Mouse (Mus musculus) hindbrain, embryonic 15.5 days (tissue): ENCODE measurements around the gene Adamts17. TPM values are rescaled to one million over a fixed set of nuclear protein-coding genes. Genes with fewer than 3 reads are reported as not detected.

Source experiments
- ATAC-seq: fragments of 200-750 bp; cut with Nextera tagmentation; 2 replicates; pipeline ENCODE4 v1.8.0; 2017; ENCODE audit warnings: low read depth, moderate number of reproducible peaks, moderate TSS enrichment; ENCODE audit not compliant: low FRiP score
- H3K27ac ChIP-seq: fragments of 300-500 bp; sonication (generic); replicated peaks from 2 replicates; pipeline ENCODE4 v1.5.1; 2015; ENCODE audit warnings: mild to moderate bottlenecking, inconsistent platforms
- H3K27me3 ChIP-seq: fragments of 300-500 bp; sonication (generic); 2 replicates; pipeline ENCODE4 v1.6.1; 2015; ENCODE audit warnings: control low read depth, inconsistent platforms
- H3K36me3 ChIP-seq: fragments of 300-500 bp; sonication (generic); 2 replicates; pipeline ENCODE4 v1.6.1; 2015; ENCODE audit warnings: control low read depth, inconsistent platforms
- H3K4me1 ChIP-seq: fragments of 300-500 bp; sonication (generic); replicated peaks from 2 replicates; pipeline ENCODE4 v1.6.1; 2015; ENCODE audit warnings: control low read depth, inconsistent platforms
- H3K4me2 ChIP-seq: fragments of 300-500 bp; sonication (generic); 2 replicates; pipeline ENCODE4 v1.6.1; 2015; ENCODE audit warnings: moderate library complexity, mild to moderate bottlenecking, inconsistent platforms
- H3K4me3 ChIP-seq: fragments of 300-500 bp; sonication (generic); 2 replicates; pipeline ENCODE4 v1.5.1; 2015; ENCODE audit warnings: mild to moderate bottlenecking, inconsistent platforms
- H3K9ac ChIP-seq: fragments of 300-500 bp; sonication (generic); 2 replicates; pipeline ENCODE4 v1.6.1; 2015; ENCODE audit warnings: inconsistent platforms
- H3K9me3 ChIP-seq: fragments of 300-500 bp; sonication (generic); 2 replicates; pipeline ENCODE4 v1.6.1; 2016; ENCODE audit warnings: control low read depth, inconsistent platforms
- WGBS: fragments of 180-500 bp; shearing (Covaris S2); methylation state at CpG from one replicate; pipeline ENCODE4 v1.1.7; 2015; 5-methylcytosine and 5-hydroxymethylcytosine counted together
- polyA plus RNA-seq: library from polyadenylated mRNA; unstranded; fragments of >200 nt; fragmentation: Nextera tagmentation; extraction: Ambion mirVana; gene quantifications from 2 replicates; pipeline ENCODE4 v1.2.1, GENCODE M21; 2015

The Adamts17 gene
- polyA plus RNA-seq, 1 experiment from 2014 or later, result 3.5 TPM

DNA sequence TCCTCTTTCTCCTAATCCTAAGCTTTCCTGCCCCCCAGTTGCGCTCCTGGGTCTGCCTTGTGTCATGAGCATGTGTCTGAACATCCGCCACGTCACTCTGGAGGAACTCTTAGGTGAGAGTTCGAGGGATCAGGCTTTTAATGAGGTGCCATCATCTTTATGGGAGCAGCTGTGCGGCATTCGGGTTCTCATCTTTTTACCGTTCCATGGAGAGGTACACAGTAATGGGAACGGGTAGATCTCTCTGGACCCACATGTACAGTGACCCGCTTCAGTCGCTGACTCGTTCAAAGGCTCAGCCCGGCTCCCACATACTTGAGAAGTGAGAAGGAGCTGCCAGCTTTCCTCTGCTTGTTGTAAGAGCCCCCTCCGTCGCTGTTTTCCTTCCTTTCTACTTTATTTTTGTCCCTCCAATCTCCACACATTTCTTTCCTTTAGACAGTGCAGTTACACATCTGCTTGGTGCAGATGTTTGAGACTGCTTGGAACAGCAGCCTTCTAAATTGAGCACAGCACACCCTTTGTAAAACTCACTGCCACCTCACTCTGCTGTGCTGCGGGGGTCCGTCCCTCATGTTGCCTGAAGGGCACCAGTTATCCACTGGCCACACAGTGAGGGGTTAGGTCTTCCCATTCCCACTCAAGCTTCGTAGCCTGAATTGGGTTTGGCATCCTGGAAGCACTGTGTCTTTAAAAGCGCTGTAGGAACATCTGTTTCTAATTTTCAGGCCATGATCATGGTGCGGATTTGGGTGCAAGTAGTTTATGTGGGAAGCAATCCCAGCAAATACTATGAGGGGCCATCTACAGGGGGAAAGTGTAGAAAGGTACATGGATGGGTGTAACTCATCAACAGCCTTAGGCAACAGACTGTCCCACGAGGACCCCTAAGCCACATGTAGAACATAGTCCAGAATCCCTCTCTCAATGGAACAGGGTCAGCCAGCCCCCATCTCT is 186.9 kb downstream of the Adamts17 start:
- H3K4me2 ChIP-seq, result no peak overlapping the region
- no peak for ATAC-seq
- no peak overlapping the region for H3K4me3 ChIP-seq
- H3K9me3 ChIP-seq, result no peaks in the 10 kb centered on the region
- H3K27me3 ChIP-seq, result no peaks in the 10 kb centered on the region
- 79% methylated on average over 20 of the region's 20 CpGs for WGBS
- no peak overlapping the region for H3K27ac ChIP-seq
- no peak overlapping the region for H3K9ac ChIP-seq
- no peaks in the 10 kb centered on the region for H3K36me3 ChIP-seq
- H3K4me1 ChIP-seq, result no peaks in the 10 kb centered on the region

DNA sequence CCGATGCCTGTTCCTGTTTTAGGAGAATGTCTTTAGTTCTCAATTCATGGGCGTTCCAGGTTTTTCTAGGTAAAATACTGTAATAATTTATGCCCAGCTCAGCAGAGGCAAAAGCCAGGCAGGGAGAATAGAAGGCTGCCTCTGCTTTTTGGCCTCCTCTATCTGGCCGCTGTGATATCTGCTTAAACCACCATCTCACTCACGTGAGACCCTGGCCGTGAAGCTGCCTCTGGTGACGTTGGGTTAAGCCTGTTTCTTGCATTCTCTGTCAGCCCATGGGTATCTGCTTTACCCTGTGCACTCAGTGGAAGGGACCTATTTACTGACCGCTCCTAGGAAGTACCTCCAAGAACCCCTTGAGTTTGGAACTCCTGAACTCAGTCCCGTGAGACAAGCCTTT is 187.7 kb downstream of the Adamts17 start:
- H3K9me3 ChIP-seq, result no peaks in the 10 kb centered on the region
- no peak overlapping the region for H3K9ac ChIP-seq
- H3K4me1 ChIP-seq, result no peaks in the 10 kb centered on the region
- WGBS, result 94% methylated on average over 8 of the region's 8 CpGs
- H3K4me3 ChIP-seq, result no peak overlapping the region
- H3K27me3 ChIP-seq, result no peaks in the 10 kb centered on the region
- H3K27ac ChIP-seq, result no peak overlapping the region
- no peak overlapping the region for H3K4me2 ChIP-seq
- H3K36me3 ChIP-seq, result no peaks in the 10 kb centered on the region
- ATAC-seq, result no peak

DNA sequence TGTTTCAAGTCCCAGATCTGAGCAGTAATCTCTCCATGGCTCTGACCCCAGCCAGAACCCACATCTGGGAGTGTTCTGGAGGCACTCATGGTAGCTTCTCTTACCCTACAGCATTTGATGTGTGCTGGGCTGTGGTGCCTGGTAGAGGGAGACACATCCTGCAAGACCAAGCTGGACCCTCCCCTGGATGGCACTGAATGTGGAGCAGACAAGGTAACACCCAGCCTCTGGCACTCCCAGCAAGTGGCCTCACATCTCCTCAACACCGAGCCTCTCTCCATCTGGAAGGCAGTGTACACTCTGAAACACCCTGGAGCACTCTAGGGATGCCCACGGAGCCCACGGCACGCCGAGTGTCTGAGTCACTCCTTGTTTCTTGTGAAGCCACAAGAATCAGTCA is 188.2 kb downstream of the Adamts17 start:
- ATAC-seq, result no peak
- no peak overlapping the region for H3K9ac ChIP-seq
- no peak overlapping the region for H3K4me2 ChIP-seq
- no peaks in the 10 kb centered on the region for H3K4me1 ChIP-seq
- no peaks in the 10 kb centered on the region for H3K9me3 ChIP-seq
- WGBS, result 97% methylated on average over 5 of the region's 5 CpGs
- no peak overlapping the region for H3K27ac ChIP-seq
- no peaks in the 10 kb centered on the region for H3K36me3 ChIP-seq
- no peak overlapping the region for H3K4me3 ChIP-seq
- H3K27me3 ChIP-seq, result no peaks in the 10 kb centered on the region

DNA sequence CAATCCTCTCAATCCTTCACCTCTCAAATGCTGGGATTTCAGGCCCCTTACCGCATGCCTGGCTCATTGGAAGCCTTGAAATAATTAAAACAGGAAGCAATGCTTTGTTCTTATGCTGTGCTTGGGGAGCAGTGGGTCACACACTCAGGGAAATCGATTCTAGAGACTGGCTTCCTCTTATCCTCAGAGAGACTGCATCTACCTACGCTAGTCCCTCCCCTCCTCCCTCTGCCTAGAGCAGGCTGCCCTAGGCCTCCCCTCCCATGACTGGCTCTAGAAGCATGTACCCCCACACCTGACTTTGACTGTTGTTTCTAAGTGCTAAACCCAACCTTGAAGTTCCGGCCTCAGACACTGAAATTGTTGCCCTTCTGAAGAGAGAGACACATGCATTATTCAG is 189.4 kb downstream of the Adamts17 start:
- H3K9ac ChIP-seq, result no peak overlapping the region
- no peak for ATAC-seq
- WGBS, result 85% methylated on average over 4 of the region's 4 CpGs

DNA sequence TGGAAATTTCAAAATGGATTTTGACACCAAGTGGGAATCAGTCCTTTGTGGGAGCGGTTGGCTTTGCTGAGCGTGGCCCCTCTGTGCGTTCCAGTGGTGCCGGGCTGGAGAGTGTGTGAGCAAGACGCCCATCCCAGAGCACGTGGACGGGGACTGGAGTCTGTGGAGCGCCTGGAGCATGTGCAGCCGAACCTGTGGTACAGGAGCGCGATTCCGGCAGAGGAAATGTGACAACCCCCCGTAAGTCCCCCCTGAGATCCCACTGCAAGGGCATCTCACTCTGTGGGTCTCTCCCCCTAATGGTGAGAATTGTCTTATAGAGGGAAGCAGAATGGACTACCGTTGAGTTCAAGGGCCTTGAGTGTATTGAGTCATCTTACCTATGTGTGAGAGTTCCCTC is 189.9 kb downstream of the Adamts17 start:
- 96% methylated on average over 14 of the region's 14 CpGs for WGBS
- Histone ChIP-seq H3K4me1 (no peaks in the 10 kb centered on the region), H3K27me3 (no peaks in the 10 kb centered on the region), H3K9ac (no peak overlapping the region), H3K9me3 (no peaks in the 10 kb centered on the region), H3K4me3 (no peak overlapping the region), H3K36me3 (no peaks in the 10 kb centered on the region), H3K27ac (no peak overlapping the region), H3K4me2 (no peak overlapping the region)
- ATAC-seq, result no peak

More for the DNA sequence above, 189.4 kb downstream of the Adamts17 start:
- no peak overlapping the region for H3K4me2 ChIP-seq
- H3K9me3 ChIP-seq, result no peaks in the 10 kb centered on the region
- H3K36me3 ChIP-seq, result no peaks in the 10 kb centered on the region
- H3K4me3 ChIP-seq, result no peak overlapping the region
- no peaks in the 10 kb centered on the region for H3K27me3 ChIP-seq
- no peak overlapping the region for H3K27ac ChIP-seq
- no peaks in the 10 kb centered on the region for H3K4me1 ChIP-seq

DNA sequence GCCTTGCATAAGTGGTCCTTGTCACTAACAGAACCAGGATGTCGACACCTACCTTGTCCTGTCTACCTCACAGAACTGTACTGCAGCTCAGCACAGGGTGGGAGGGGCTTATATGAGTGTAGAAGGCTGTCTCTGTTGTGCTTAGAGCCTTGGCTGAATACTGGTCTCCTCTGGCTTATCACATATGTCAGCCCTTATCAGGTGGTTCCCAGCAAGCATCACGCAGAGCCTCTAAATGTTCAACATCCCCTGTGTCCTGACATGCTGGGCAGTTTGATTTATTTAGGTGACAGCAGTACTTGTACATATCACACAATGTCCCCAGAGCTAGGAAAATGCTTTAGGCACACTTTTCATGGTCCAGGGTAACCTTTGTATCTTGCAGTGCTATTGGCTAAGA is 191.7 kb downstream of the Adamts17 start:
- Histone ChIP-seq H3K9me3 (no peaks in the 10 kb centered on the region), H3K4me1 (no peaks in the 10 kb centered on the region), H3K9ac (no peak overlapping the region), H3K27ac (no peak overlapping the region), H3K36me3 (no peaks in the 10 kb centered on the region), H3K27me3 (no peaks in the 10 kb centered on the region), H3K4me2 (no peak overlapping the region), H3K4me3 (no peak overlapping the region)
- no peak for ATAC-seq
- 81% methylated on average over 2 of the region's 2 CpGs for WGBS

DNA sequence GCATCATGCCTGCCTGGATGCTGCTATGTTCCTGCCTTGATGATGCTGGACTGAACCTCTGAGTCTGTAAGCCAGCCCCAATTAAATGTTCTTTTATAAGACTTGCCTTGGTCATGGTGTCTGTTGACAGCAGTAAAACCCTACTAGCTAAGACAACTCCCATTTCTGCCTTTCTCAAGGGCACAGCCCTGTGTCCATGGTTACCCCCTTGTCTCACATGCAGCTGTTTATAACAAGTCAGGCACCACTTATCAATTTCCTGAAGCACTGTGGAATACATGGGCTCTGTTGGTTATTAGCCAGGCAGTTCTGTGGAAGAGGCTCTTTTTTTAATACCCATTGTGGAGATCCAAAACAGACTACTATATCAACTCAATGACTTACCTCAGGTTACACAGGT is 193.1 kb downstream of the Adamts17 start:
- Histone ChIP-seq H3K4me2 (no peak overlapping the region), H3K36me3 (no peaks in the 10 kb centered on the region), H3K9ac (no peak overlapping the region), H3K27me3 (no peaks in the 10 kb centered on the region), H3K27ac (no peak overlapping the region), H3K4me3 (no peak overlapping the region), H3K9me3 (no peaks in the 10 kb centered on the region), H3K4me1 (no peaks in the 10 kb centered on the region)
- ATAC-seq, result no peak

DNA sequence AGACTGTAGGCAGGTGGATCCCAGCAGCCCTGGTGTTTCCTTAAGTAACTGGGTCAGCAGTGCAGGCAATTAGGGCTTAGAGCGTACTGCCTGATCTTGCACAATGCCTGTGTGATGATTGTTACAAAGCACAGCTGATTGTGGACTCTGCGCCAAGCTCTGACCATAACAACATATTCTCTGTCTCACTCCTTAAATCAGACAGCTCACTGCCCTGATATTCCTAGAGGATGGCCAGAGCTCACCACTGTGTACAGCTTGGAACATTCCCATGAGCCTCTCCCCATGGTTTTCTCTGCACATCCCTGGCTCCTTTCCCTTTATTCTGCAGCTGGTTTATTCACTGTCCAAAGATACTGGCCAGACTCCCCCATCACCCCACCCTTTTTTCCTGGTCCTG is 194.8 kb downstream of the Adamts17 start:
- Histone ChIP-seq H3K4me3 (no peak overlapping the region), H3K36me3 (no peaks in the 10 kb centered on the region), H3K27ac (no peak overlapping the region), H3K27me3 (no peaks in the 10 kb centered on the region), H3K9ac (no peak overlapping the region), H3K9me3 (no peaks in the 10 kb centered on the region), H3K4me2 (no peak overlapping the region), H3K4me1 (no peaks in the 10 kb centered on the region)
- 87% methylated on average over 2 of the region's 2 CpGs for WGBS
- ATAC-seq, result no peak

DNA sequence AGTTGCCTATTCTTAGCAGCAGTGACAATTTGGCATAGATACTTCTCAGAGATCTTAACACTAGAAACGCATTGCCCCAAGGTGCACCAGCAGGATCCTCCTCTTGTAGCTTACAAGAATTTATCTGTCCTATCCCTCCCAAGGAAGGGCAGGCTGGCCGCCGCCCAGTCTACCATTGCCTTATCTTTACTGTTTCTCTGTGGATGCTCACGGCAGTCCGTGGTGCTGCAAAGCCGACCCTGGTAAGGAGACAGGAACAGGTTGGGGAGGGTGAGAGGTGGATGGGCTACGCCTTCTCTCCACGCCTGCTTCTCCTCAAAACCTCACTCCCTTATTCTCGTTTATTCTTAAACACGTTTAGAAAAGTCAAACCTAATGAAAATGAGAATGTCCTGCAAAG is 195.7 kb downstream of the Adamts17 start:
- 92% methylated on average over 10 of the region's 10 CpGs for WGBS
- ATAC-seq, result no peak
- Histone ChIP-seq H3K4me2 (no peak overlapping the region), H3K27me3 (no peaks in the 10 kb centered on the region), H3K9me3 (no peaks in the 10 kb centered on the region), H3K27ac (no peak overlapping the region), H3K9ac (no peak overlapping the region), H3K4me1 (no peaks in the 10 kb centered on the region), H3K36me3 (no peaks in the 10 kb centered on the region), H3K4me3 (no peak overlapping the region)

DNA sequence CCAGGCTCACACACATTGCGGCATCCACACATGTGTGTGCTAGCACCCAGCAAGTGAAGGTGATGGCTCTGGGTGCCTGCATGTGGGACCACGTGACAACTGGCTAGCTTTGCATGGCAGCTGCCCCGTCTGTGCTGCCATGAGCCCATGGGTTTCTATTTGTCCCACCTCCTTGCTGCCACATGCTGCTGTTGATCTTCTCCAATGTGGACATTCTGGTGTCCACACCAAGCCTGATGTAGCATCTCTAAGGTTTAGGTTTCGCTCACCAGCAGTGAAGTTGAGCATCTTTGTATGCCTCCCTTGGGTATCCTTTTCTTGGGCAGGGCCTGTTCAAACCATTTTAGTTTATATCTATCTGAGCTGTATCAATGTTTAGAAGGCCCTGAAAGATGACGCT is 196.1 kb downstream of the Adamts17 start:
- Histone ChIP-seq H3K9me3 (no peaks in the 10 kb centered on the region), H3K4me3 (no peak overlapping the region), H3K9ac (no peak overlapping the region), H3K4me1 (no peaks in the 10 kb centered on the region), H3K27me3 (no peaks in the 10 kb centered on the region), H3K27ac (no peak overlapping the region), H3K4me2 (no peak overlapping the region), H3K36me3 (no peaks in the 10 kb centered on the region)
- 94% methylated on average over 5 of the region's 5 CpGs for WGBS
- no peak for ATAC-seq

DNA sequence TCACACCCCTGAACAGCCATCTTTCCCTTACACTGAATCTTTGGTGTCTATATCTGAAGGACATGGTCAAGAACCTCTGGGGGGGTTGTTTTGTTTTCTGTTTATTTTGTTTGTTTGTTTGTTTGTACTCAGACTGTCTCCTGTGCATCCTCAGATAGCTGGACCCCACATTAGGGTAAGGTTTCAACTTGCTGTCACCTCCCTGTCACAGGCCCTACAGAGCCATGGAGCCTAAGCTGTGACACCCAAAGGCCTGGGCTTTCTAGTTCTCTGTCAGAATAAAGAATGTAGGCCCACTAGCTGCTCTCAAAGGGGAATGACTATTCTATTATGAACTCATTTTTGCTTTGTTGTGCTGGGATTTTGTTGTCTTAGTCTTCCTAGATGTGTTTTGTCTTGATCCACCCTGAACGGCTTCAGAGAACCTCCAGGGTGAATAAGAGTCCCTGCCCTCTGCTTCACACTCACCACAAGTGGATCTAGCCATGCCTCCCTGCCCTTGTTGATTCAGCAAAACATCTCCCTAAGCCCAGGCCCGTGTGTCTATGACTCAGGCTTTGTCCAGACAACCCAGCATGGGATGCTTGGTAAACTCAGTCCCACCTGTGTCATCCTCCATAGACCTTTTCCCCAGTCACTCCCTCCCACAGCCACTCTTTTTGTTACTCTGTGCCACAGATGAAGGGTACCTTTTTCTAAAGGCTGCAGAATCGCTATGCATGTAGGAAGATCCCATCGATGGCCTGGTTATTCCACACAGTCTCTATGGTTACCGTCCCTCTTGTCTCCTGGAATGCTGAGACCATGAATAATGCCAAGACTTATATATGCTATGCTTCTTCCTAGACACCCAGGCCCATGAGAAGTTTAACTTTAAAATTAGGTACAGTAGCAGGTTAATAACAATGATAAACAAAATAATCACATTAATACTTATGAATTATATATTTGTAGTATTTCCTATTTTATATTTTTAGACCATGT is 197.3 kb downstream of the Adamts17 start:
- Histone ChIP-seq H3K27me3 (no peaks in the 10 kb centered on the region), H3K4me3 (no peak overlapping the region), H3K27ac (no peak overlapping the region), H3K9me3 (no peaks in the 10 kb centered on the region), H3K4me2 (no peak overlapping the region), H3K9ac (no peak overlapping the region), H3K4me1 (no peaks in the 10 kb centered on the region), H3K36me3 (no peaks in the 10 kb centered on the region)
- ATAC-seq, result no peak
- WGBS, result 60% methylated on average over 5 of the region's 5 CpGs
